Mouse (Mus musculus) lung, postnatal 0 days (tissue): ENCODE results near the gene Hdac11. TPM values are rescaled to one million over a fixed set of nuclear protein-coding genes. Genes with fewer than 3 reads are reported as not detected.

Experiments used
- ATAC-seq: fragments of 200-750 bp; cut with Nextera tagmentation; 2 replicates; pipeline ENCODE4 v1.8.0; 2017; ENCODE audit warnings: moderate library complexity
- DNase-seq: peaks from one replicate; pipeline ENCODE4 v3.0.0-alpha.2; 2016; ENCODE audit warnings: low spot score
- H3K27ac ChIP-seq: fragments of 300-500 bp; sonication (generic); 2 replicates; pipeline ENCODE4 v1.5.1; 2014; ENCODE audit warnings: antibody characterized with exemption, mild to moderate bottlenecking, low read length, mixed read lengths
- H3K27me3 ChIP-seq: fragments of 300-500 bp; sonication (generic); replicated peaks from 2 replicates; pipeline ENCODE4 v1.6.1; 2014; ENCODE audit warnings: low read length, mixed read lengths; ENCODE audit not compliant: insufficient read depth
- H3K36me3 ChIP-seq: fragments of 300-500 bp; sonication (generic); 2 replicates; pipeline ENCODE4 v1.6.1; 2014; ENCODE audit warnings: low read length, mixed read lengths; ENCODE audit not compliant: insufficient read depth
- H3K4me1 ChIP-seq: fragments of 300-500 bp; sonication (generic); 2 replicates; pipeline ENCODE4 v1.6.1; 2014; ENCODE audit warnings: antibody characterized with exemption, low read depth, low read length, mixed read lengths; ENCODE audit not compliant: insufficient read depth
- H3K4me2 ChIP-seq: fragments of 300-500 bp; sonication (generic); replicated peaks from 2 replicates; pipeline ENCODE4 v1.6.1; 2014; ENCODE audit warnings: low read depth, mild to moderate bottlenecking, low read length, moderate library complexity, mixed read lengths
- H3K4me3 ChIP-seq: fragments of 300-500 bp; sonication (generic); 2 replicates; pipeline ENCODE4 v1.5.1; 2014; ENCODE audit warnings: low read depth, low read length
- H3K9ac ChIP-seq: fragments of 300-500 bp; sonication (generic); replicated peaks from 2 replicates; pipeline ENCODE4 v1.6.1; 2014; ENCODE audit warnings: low read depth, mild to moderate bottlenecking
- H3K9me3 ChIP-seq: fragments of 300-500 bp; sonication (generic); 2 replicates; pipeline ENCODE4 v1.6.1; 2016; ENCODE audit warnings: low read length, mixed read lengths
- CTCF ChIP-seq: IDR thresholded peaks from 2 replicates; pipeline ENCODE4 v1.5.1; 2016; ENCODE audit warnings: antibody characterized with exemption, mild to moderate bottlenecking
- EP300 ChIP-seq: IDR thresholded peaks from 2 replicates; pipeline ENCODE4 v1.6.1; 2016; ENCODE audit warnings: antibody characterized with exemption, mild to moderate bottlenecking, control low read depth
- WGBS: fragments of 180-500 bp; shearing (Covaris S2); extraction: QIAGEN DNeasy Blood & Tissue Kit; methylation state at CpG from one replicate; pipeline ENCODE4 v1.1.7; 2014; 5-methylcytosine and 5-hydroxymethylcytosine counted together
- polyA plus RNA-seq: library from polyadenylated mRNA; unstranded; fragments of >200 nt; fragmentation: Nextera tagmentation; extraction: Ambion mirVana; gene quantifications from 2 replicates; pipeline ENCODE4 v1.2.1, GENCODE M21; 2015

The Hdac11 gene
- polyA plus RNA-seq, 1 experiment from 2014 or later: 3.8 TPM

GRCm38 (mm10) chr6:91200429-91201188 is 44.1 kb downstream of the Hdac11 start:
- Histone ChIP-seq H3K36me3 (no peaks in the 10 kb centered on the region), H3K4me2 (no peak overlapping the region), H3K27ac (no peak overlapping the region), H3K9me3 (no peaks in the 10 kb centered on the region), H3K4me3 (no peak overlapping the region), H3K27me3 (no peaks in the 10 kb centered on the region), H3K4me1 (no peaks in the 10 kb centered on the region), H3K9ac (no peak overlapping the region)
- no peak for TF ChIP-seq CTCF
- no peak for TF ChIP-seq EP300
- whole genome bisulfite sequencing: 37% methylated on average over 8 of the region's 8 CpGs
- ATAC-seq: no peak
- DNase-seq: no peak

- 70% methylated on average over 8 of the region's 8 CpGs for WGBS
- no peak overlapping the region for H3K4me2 ChIP-seq
- no peak for TF ChIP-seq CTCF
- TF ChIP-seq EP300: no peak
- no peaks in the 10 kb centered on the region for H3K9me3 ChIP-seq
- no peaks in the 10 kb centered on the region for H3K4me1 ChIP-seq
- no peak overlapping the region for H3K27ac ChIP-seq
- H3K36me3 ChIP-seq: no peaks in the 10 kb centered on the region
- ATAC-seq: no peak
- H3K27me3 ChIP-seq: no peaks in the 10 kb centered on the region
- H3K9ac ChIP-seq: no peak overlapping the region
- H3K4me3 ChIP-seq: no peak overlapping the region
- peak; percentile 12 for DNase-seq
Measured at GRCm38 (mm10) chr6:91201881-91202341, 45.4 kb downstream of the Hdac11 start.

- no peaks in the 10 kb centered on the region for H3K9me3 ChIP-seq
- no peak for DNase-seq
- no peaks in the 10 kb centered on the region for H3K4me1 ChIP-seq
- H3K27me3 ChIP-seq: no peaks in the 10 kb centered on the region
- 80% methylated on average over 4 of the region's 4 CpGs for WGBS
- H3K4me3 ChIP-seq: no peak overlapping the region
- no peak for TF ChIP-seq CTCF
- no peak for TF ChIP-seq EP300
- H3K9ac ChIP-seq: no peak overlapping the region
- H3K27ac ChIP-seq: no peak overlapping the region
- H3K4me2 ChIP-seq: no peak overlapping the region
- ATAC-seq: no peak
- no peaks in the 10 kb centered on the region for H3K36me3 ChIP-seq
Measured at GRCm38 (mm10) chr6:91202571-91202970, 46.1 kb downstream of the Hdac11 start.

GRCm38 (mm10) chr6:91205346-91205745 is 48.9 kb downstream of the Hdac11 start:
- Histone ChIP-seq H3K36me3 (no peaks in the 10 kb centered on the region), H3K9ac (no peak overlapping the region), H3K9me3 (no peaks in the 10 kb centered on the region), H3K4me1 (no peaks in the 10 kb centered on the region), H3K4me2 (no peak overlapping the region), H3K4me3 (no peak overlapping the region), H3K27me3 (no peaks in the 10 kb centered on the region), H3K27ac (no peak overlapping the region)
- WGBS: 32% methylated on average over 3 of the region's 3 CpGs
- TF ChIP-seq EP300 (no peak), CTCF (no peak)
- ATAC-seq (no peak), DNase-seq (no peak)

- Histone ChIP-seq H3K4me3 (no peak overlapping the region), H3K27me3 (no peaks in the 10 kb centered on the region), H3K4me2 (no peak overlapping the region), H3K36me3 (no peaks in the 10 kb centered on the region), H3K9me3 (no peaks in the 10 kb centered on the region), H3K9ac (no peak overlapping the region), H3K4me1 (no peaks in the 10 kb centered on the region), H3K27ac (no peak overlapping the region)
- WGBS: 53% methylated on average over 5 of the region's 5 CpGs
- no peak for TF ChIP-seq CTCF
- no peak for TF ChIP-seq EP300
- ATAC-seq: no peak
- no peak for DNase-seq
Measured at GRCm38 (mm10) chr6:91205791-91206190, 49.3 kb downstream of the Hdac11 start.

GRCm38 (mm10) chr6:91207491-91207890 is 51.0 kb downstream of the Hdac11 start:
- TF ChIP-seq EP300: no peak
- TF ChIP-seq CTCF: no peak
- H3K9me3 ChIP-seq: no peaks in the 10 kb centered on the region
- no peak overlapping the region for H3K27ac ChIP-seq
- ATAC-seq (no peak), DNase-seq (no peak)
- 0 out of 2 replicates have a peak, but pooled peaks cover 2% of the 10 kb centered on the region for H3K27me3 ChIP-seq
- WGBS: 70% methylated on average over 3 of the region's 3 CpGs
- H3K4me3 ChIP-seq: no peak overlapping the region
- H3K9ac ChIP-seq: no peak overlapping the region
- no peaks in the 10 kb centered on the region for H3K4me1 ChIP-seq
- H3K36me3 ChIP-seq: no peaks in the 10 kb centered on the region
- no peak overlapping the region for H3K4me2 ChIP-seq
